Mouse (Mus musculus) lung, adult 2 months (tissue): ENCODE data around the gene Klk9.

Experiments used
- CTCF ChIP-seq: fragments of 200-500 bp; IDR thresholded peaks from 2 replicates; pipeline ENCODE4 v1.5.1; 2011; ENCODE audit warnings: mild to moderate bottlenecking, low read length, control low read depth; ENCODE audit not compliant: insufficient read depth
- POLR2A ChIP-seq: fragments of 200-500 bp; IDR thresholded peaks from 2 replicates; pipeline ENCODE4 v1.6.1; 2011; ENCODE audit warnings: low read depth, mild to moderate bottlenecking, control low read depth, low read length, borderline replicate concordance; ENCODE audit errors: extremely low read depth

GRCm38 (mm10) chr7:43789295-43789694 lies 2.4 kb upstream of the Klk9 start:
- TF ChIP-seq CTCF: no peak
- TF ChIP-seq POLR2A: no peak
